Mouse (Mus musculus) left cerebral cortex, postnatal 25 days (tissue): ENCODE data around the gene Tsc22d1. TPM values are rescaled to one million over a fixed set of nuclear protein-coding genes. Genes with fewer than 3 reads are reported as not detected.

ENCODE experiments used
- DNase-seq, 2 experiments: peaks; one replicate each; pipeline ENCODE4 v3.0.0; 2022; ENCODE audit warnings: low spot score in 2 of 2, mixed read lengths in 1 of 2
- intact Hi-C: fragments of 180-260 bp; cut with DNase I; formaldehyde crosslinking; loops from one replicate; pipeline ENCODE4 v1.15.1; 2025
- total RNA-seq, 2 experiments: library from RNA; stranded (reverse); gene quantifications; 2 replicates each; pipeline ENCODE4 v1.2.3; 2021

The Tsc22d1 gene
- total RNA-seq, 2 experiments from 2014 or later = 565 to 602 TPM

DNA sequence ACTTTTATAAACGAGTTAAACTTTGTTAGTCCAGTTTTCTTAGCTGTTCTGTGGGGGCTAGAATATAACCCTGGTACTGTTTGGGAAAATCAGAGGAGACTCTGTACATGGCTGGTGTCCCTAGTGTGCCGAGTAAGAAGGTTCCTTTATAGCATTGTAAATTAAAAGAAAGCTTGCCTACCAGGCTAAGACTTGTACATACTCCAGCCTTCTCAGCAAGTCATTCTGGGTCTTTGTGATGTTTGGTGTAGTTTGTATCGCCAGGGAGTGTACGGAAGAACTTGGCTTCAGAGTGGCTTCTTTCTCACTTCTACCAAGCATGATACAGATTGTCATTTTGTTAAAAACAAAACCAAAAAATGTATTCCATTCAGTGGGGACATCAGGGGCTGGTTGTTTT is 17.2 kb downstream of the Tsc22d1 start:
- intact Hi-C loops = no loop called here
- DNase-seq = no peak

DNA sequence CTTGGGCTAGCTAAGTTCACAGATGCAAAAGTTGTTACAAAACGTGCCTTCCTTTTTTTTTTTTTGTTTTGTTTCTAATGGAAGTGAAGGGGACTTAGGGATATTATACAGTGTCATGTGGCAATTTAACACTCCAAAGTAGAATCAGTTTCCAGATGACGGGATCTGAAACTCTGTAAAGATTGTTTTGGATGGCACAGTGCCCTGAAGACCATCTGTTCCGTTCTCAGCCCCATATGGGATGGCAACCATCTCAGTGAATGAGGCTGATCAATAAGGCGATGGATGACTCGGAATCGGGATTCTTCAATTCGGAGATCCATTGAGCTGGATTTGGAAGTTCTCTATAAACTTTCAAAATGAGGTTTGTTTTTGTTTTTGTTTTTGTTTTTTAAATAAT is 17.6 kb downstream of the Tsc22d1 start:
- intact Hi-C loops = no loop called here
- peak in 1 of 2 experiments; percentile 68 for DNase-seq

DNA sequence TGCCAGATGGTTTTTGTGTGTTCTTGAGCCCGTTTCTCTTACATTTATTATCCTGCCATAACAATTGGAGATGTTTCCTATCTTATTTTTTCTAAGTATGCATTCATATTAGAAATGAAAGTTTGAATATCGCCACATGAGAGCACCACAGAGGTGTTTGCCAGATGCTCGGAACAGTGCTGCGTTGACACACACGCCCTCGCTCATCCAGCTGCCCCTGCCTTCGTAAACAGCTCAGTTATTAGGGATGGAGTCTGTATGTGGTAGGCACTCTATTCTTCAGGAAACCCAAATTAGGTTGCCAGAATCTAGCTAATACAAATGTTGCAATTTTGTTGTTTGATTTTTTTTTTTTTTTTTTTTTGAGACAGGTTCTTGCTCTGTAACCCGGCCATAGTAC is 18.1 kb downstream of the Tsc22d1 start:
- intact Hi-C loops = no loop called here
- no peak for DNase-seq

DNA sequence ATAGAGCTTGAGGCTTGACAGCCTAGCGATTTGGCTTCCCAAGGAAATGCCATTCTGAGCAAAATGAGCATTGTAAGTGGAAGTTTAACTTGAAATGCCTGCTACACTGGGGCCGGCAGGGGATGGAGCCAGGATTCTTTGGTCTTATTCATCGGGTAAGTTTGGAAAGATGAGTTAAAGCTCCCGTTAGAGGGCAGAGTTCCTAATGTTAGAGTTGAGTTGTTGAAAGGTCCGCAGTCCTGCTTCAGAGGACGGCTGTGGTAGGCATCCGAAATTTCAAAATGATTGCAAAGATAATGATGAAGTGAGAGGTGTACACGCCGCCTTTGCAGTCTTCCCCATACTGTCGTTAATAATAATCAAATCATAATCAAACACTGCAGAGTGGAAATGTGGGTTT is 27.4 kb downstream of the Tsc22d1 start:
- no peak for DNase-seq
- intact Hi-C loops = no loop called here

DNA sequence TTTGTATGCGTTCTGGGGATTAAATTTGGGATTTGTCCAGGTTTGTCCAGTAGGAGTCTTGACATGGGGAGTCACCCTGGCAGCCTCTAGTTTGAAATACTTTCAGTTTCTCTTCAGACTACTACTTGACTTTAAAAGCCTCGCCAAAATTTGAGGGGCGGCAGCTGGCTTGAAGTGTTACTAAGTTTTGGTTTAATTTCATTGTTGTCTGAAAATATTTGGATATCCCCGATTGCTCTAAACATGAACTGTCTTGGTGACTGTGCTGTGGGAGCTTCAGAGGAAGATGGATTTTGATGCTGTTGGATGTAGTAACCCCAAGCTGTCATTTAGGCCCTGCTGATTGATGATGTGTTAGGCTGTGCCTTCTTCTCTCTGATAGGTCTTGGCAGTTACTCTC is 34.2 kb downstream of the Tsc22d1 start:
- intact Hi-C loops = no loop called here
- DNase-seq = no peak

DNA sequence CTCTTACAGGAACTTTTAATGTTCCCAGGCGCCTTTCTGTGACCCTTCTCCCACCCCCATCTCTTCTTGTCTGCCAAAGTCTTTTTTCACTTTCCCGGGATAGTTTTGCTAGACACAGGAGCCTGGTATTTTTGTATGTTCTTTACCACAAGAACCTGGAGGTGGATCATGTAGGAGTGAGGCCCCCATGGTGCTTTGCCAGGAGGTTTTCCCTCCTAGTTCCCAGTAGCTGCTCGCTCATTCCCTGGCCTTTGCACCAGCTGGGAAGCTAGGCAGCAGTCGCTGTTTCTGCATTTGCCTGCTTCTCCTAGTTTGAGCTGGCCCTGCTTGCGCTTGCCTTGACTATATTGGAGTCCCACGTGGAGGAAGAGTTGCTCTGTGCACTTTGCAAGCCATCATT is 36.2 kb downstream of the Tsc22d1 start:
- intact Hi-C loops = loop anchor here (2.0 kb wide), 1 partner anchor 36 kb away; the partner anchor contains the start of gene Tsc22d1
- peak in 1 of 2 experiments; percentile 63 for DNase-seq

DNA sequence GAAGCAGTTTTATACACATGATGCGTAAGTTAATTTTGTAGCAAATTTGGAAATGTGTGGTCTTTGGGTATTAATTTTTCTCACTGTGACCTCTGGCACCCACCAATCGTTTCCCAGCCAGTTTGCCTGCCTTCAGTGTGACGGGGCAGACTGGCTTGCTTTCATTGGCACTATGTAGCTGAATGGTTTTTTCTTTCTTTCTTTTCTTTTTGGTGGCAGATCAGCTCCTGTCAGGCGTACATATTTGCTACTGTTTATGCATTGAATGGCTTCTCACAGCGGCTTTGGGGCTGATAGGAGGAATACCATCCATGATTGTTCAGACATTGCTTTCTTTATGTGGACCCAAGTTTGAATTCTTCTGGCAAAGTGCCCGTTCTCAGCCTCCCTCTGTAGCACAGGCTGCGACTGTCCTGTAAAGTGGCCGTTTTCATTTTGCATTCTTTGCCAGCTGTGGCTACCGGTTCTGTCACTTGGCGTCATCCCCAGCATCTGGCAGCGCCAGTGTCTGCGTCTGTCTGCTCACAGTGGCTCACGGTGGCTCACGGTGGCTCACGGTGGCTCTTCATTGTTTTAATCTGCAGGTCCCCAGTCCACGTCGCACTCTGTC is 38.1 kb downstream of the Tsc22d1 start:
- intact Hi-C loops = no loop called here
- no peak for DNase-seq

DNA sequence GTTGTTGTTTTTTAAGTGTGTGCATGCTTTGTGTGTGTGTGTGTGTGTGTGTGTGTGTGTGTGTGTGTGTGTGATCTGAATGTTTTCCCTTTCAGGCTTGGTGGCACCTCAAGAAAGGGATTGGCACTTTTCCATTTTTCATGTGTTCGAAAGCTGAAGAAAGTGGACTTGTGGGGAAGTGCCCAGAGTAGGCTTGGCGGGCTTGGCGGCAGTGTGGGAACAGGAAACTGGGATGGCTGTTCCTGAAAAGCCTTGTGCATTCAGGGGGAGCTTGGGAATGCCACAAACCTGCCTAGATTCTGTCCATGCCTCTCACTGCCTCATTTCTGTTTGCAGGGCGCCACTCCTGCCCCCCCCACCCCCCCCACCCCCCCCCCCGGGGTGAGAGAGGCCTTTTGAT is 39.9 kb downstream of the Tsc22d1 start:
- no peak for DNase-seq
- intact Hi-C loops = no loop called here

DNA sequence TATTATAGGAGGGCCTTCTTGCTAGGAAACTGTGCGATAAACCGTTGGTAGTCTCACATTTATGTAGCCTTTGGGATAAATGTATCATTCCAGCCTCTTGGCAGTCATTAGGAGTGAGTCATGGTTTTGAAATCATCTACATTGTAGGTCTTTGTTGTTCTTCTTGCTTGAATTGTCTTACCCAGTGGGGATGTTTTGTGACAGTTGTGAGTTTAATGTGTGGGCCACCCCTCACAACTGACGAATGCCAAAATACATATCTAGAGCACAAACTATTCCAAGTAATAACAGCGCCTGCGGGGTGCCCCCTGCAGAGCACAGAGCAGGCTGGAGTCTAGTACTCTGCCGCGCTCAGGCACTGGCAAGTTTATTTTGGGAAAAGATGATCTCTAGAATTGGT is 40.4 kb downstream of the Tsc22d1 start:
- intact Hi-C loops = no loop called here
- DNase-seq = no peak

DNA sequence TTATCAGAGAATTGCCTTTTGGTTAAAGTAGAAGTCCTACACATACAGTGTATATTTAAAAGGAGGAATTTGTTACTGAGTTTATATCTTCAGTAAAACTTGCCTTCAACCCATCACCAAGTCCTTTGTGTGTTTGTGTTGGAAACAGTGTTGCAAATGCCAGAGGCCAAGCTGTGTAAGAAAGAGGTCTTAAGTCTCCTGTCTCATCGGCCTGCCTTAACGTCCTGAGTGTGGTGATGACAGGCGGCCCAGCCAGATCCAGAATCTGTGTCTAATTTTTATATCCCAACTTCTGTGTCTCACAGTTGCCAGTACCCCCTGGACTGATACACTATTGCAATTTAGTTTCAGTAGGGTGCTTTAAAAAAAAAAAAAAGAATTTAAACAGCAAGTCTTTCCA is 42.9 kb downstream of the Tsc22d1 start:
- intact Hi-C loops = no loop called here
- DNase-seq = no peak

DNA sequence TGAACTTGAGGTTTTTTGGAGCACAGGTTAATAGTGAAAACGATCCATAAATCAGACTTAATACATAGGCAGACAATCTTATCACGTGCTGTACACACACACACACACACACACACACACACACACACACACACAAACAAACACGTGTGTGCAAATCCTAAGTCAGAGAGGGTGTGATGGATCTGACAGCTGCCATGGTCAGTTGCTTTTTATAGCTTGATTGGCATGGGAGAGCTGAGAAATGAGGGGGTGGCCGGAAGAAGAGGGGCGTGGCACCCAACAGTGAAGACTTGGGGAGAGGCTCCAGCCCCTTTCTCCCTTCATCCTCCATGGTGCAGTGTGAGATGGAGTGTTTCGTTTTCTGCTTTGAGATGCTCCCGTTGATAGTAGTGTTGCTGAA is 45.4 kb downstream of the Tsc22d1 start:
- DNase-seq = no peak
- intact Hi-C loops = no loop called here

DNA sequence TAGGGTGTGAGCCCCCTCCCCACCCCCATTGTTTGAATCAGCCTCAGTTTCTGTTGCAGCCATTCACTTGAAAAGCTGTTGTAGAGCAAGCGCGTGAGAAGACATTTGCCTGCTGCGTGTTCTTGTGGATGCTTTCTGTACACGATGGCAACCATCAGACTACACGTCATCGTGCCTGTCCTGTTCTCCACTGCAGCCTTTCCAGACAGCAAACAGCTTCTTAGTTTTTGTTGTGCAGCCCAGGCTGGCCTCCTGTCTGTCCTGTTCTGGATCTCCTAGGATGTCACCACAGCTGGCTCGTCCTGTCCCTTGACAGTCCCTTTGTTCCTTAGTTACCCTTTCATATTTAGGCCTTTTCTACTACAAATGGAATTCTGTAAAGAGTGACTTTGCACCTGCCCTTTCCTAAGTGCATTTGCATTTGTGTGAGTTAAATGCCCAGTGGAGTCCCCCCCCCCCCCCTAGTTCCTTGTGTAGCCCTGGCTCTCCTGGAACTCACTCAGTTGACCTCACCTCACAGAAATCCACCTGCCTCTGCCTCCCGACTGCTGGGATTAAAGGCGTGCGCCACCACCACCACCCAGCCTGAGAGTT is 46.5 kb downstream of the Tsc22d1 start:
- DNase-seq = no peak
- intact Hi-C loops = no loop called here

DNA sequence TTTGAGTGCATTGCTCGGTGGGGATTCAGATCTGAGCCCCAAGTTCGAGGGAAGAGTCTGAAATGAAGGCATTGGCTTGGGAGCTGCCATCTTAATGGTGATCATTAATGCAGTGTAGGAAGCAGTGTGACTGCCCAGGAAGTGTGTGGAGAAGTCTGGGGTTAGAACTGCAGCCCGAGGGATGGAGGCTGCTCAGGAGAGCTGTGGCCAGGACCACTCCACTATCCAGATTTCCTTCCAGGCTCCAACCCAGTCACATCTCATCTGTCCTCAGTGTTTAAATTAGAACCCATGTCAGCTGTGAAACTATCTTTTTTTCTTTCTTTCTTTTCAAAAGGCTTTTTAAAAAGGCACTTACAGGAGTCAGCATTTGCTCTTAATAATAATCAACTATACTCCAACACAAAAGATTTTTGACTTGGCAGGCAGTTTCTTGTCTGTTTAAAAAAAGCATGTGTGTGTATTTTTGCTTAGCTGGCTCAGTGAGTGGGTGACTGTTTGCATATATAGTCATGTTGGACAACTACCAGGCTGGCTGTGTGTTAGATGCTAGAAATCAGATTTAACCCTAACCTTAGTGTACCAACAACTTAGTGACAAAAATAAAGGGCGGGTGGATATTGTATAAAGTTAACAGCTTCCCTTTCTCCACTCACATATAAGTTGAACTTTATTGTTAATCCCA is 48.8 kb downstream of the Tsc22d1 start:
- peak in 1 of 2 experiments; percentile 68 for DNase-seq
- intact Hi-C loops = no loop called here

DNA sequence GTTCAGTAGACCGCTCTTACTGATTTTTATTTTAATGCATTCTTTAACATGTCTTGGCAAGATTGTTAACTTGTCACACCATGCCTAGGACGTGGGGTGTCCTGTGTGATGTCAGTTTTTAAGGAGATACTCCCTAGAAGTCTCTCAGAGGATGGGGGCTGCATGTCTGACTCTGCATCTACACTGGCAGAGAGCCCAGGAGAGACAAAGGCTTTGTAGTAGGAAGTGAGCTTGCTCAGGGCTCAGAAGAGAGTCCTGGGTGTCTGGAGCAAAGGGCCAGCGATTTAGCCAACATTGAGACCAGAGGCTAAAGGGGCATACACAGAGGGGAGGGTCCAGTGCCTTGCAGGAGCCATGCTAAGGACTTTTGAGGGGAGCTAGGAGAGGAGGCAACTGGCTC is 50.2 kb downstream of the Tsc22d1 start:
- intact Hi-C loops = no loop called here
- no peak for DNase-seq

DNA sequence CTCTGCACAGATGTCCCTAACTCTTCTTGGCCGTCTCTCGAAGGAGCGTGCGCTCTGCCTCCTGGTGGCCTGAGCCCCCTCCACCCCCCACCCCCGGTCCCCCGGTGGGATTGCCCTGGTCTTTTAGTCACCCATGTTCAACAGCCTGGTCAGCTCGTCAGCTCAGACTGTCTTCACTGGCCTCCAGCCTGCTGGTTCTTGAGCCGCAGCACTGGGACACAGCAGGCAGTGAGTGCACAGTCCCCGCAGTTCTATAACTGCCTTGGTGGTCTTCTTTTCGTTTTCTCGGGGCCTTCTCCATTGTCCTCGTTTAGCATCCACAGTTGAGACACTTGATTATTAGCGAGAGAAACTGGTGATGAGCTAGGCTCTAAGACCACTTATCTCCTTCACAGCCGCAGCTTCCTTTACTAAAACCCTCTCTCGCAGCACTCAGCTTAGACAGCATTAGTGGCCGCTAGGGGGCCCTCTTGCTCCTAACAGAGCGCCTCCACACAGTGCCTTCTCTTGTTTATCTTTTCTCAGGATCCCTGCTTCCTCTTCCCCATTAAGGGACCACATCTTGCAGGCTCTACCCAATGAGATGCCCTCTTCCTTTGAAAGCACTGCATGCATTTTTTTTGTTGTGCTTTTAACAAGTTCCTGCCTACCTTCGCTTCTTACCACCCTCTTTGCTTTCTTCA is 52.0 kb downstream of the Tsc22d1 start:
- intact Hi-C loops = no loop called here

DNA sequence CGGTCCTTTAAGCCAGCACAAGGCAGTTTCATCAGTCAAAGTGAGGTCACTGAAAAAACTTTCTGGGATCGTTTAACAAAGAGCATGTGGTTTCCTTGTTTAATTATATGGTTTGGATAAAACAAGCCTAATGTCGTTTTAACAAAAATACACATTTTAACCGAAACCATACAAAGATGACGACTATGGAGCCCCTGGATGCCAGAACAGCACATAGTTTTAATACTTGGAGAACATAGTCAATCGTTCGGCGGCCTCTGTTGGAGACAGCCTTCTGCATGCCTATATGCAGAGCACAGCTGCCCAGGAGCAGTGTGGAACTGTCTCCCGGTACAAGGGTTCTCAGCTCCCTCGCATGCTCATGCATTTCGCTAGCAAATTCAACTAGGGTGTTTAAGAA is 53.2 kb downstream of the Tsc22d1 start:
- intact Hi-C loops = no loop called here
- DNase-seq = no peak

More for the DNA sequence above, 52.0 kb downstream of the Tsc22d1 start:
- DNase-seq = peak; percentile 71 to 77

DNA sequence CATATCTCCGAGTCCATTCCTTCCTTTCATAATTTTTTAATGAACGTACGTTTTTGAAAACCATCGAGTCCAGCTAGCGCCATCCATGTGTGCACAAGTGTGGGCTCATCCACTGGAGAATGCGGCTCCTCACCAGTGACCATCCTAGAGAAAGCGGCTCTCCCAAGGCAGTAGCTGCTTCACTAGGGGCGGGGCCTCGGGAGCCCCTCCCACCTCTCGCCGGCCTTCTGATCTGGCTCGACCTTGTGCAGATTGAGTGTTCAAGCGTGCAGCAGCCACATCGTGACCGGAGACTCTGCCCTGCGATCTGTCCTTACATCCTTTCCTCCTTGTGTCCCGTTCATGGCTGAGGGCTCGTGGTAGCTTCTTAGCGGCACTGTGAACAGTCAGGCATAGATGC is 56.5 kb downstream of the Tsc22d1 start:
- intact Hi-C loops = no loop called here
- no peak for DNase-seq

DNA sequence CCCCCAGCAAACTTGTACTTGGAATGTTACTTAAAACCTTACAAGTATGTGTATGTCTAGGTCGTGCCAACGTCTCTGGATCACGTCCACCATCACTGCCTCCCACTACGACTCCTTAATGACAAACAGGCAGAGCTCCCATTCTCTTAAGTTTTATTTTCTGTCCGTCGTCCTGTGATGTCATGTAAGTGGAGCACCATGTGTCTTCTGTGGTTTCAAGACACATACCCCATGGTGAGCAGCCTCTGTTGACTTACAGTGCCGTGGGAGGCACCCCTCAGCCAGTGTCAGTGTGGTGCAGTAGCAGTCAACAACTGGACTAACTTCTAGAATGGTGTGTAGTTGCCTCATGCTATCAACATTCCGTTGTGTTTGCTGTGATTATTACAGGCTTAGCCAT is 57.7 kb downstream of the Tsc22d1 start:
- DNase-seq = no peak
- intact Hi-C loops = loop anchor here (2.0 kb wide), 1 partner anchor 350 kb away; no protein-coding TSS in a partner anchor

DNA sequence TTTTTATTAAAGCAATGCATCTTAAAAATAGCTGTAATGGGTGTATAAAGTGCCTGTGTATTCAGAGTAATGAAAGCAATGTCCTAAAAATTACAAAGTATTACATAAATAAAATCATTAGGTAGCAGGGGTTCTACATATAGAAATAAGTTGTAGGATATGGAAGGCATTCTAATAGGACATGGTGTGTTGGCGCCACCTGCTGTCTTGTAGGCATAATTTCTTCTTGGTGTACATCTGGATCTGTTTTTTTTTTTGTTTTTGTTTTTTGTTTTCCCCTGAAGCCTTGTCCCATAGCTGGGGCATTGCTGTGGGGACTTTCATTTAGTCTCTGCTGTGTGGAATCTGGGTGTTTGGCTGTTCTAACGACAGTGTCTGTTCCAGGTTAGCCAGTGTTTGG is 58.6 kb downstream of the Tsc22d1 start:
- DNase-seq = peak; percentile 62 to 72
- intact Hi-C loops = loop anchor here (2.0 kb wide), 1 partner anchor 351 kb away; no protein-coding TSS in a partner anchor

DNA sequence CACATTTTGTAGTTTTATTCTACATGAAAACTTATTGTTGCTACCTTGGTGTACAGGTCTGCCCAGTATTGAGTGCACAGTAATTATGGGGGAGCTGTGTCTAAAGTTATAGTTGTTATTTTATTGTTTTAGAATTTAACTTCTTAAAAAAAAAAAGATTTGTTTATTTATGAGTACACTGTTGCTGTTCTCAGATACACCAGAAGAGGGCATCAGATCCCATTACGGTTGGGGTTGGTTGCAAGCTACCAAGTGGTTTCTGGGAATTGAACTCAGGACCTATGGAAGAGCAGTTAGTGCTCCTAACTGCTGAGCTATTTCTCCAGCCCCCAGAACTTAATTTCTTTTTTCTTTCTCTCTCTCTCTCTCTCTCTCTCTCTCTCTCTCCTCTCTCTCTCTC is 59.4 kb downstream of the Tsc22d1 start:
- intact Hi-C loops = loop anchor here (1.0 kb wide), 1 partner anchor 322 kb away; no protein-coding TSS in a partner anchor
- no peak for DNase-seq
